Mouse (Mus musculus): Measurements from ENCODE around the gene Tmem229b.
"Not testable (repeated sequence)": the region's sequence is repeated elsewhere in the genome, so short reads cannot be mapped to it uniquely, and the experiment has no call there.

Tmem229b gene

GRCm38 (mm10) chr12:78947661-78948060 lies 59.8 kb downstream of the Tmem229b start:
- DNase-seq (ENCODE audit: low spot score), result no peak

- no peak for DNase-seq (ENCODE audit: low spot score)
Measured at GRCm38 (mm10) chr12:78947161-78947560, 60.3 kb downstream of the Tmem229b start.

- DNase-seq (ENCODE audit: low spot score), result no peak
Measured at GRCm38 (mm10) chr12:78942931-78943330, 64.5 kb downstream of the Tmem229b start.

- no peak for DNase-seq (ENCODE audit: low spot score)
Measured at GRCm38 (mm10) chr12:78940081-78940480, 67.3 kb downstream of the Tmem229b start.

GRCm38 (mm10) chr12:78939393-78940037 lies 67.9 kb downstream of the Tmem229b start:
- no peak for DNase-seq (ENCODE audit: low spot score)

GRCm38 (mm10) chr12:78936494-78936893 lies 70.9 kb downstream of the Tmem229b start:
- no peak for DNase-seq (ENCODE audit: low spot score)

GRCm38 (mm10) chr12:78929900-78930299 lies 77.5 kb downstream of the Tmem229b start:
- no peak for DNase-seq (ENCODE audit: low spot score)

- DNase-seq (ENCODE audit: low spot score), result no peak
Measured at GRCm38 (mm10) chr12:78927287-78927686, 80.1 kb downstream of the Tmem229b start.

- no peak for DNase-seq (ENCODE audit: low spot score)
Measured at GRCm38 (mm10) chr12:78923539-78924189, 83.8 kb downstream of the Tmem229b start.

GRCm38 (mm10) chr12:78922977-78923376 lies 84.5 kb downstream of the Tmem229b start:
- not testable (repeated sequence) for DNase-seq (ENCODE audit: low spot score)

GRCm38 (mm10) chr12:78922058-78922457 lies 85.4 kb downstream of the Tmem229b start:
- no peak for DNase-seq (ENCODE audit: low spot score)

- no peak for DNase-seq (ENCODE audit: low spot score)
Measured at GRCm38 (mm10) chr12:78921421-78921820, 86.0 kb downstream of the Tmem229b start.

- DNase-seq (ENCODE audit: low spot score), result peak; percentile 72
Measured at GRCm38 (mm10) chr12:78919079-78919712, 88.2 kb downstream of the Tmem229b start.

GRCm38 (mm10) chr12:78918227-78919078 lies 89.0 kb downstream of the Tmem229b start:
- peak; percentile 84 for DNase-seq (ENCODE audit: low spot score)

- no peak for DNase-seq (ENCODE audit: low spot score)
Measured at GRCm38 (mm10) chr12:78916278-78916677, 91.1 kb downstream of the Tmem229b start.

- DNase-seq (ENCODE audit: low spot score), result no peak
Measured at GRCm38 (mm10) chr12:78915561-78915960, 91.9 kb downstream of the Tmem229b start.

- no peak for DNase-seq (ENCODE audit: low spot score)
Measured at GRCm38 (mm10) chr12:78914458-78914857, 93.0 kb downstream of the Tmem229b start.
